Mouse (Mus musculus) hematopoietic stem cell, adult 5-6 weeks (primary cell): ENCODE results near the gene Drp2. TPM values are rescaled to one million over a fixed set of nuclear protein-coding genes. Genes with fewer than 3 reads are reported as not detected.

Experiments
- ATAC-seq, 2 experiments: fragments of 125-278 bp in 1 of 2; replicated peaks in 1 of 2; 2 replicates each; pipeline ENCODE4 v1.8.0; 2016 to 2017; ENCODE audit warnings: inconsistent platforms in 2 of 2, mild to moderate bottlenecking in 2 of 2, moderate number of reproducible peaks in 2 of 2, low read depth in 1 of 2, moderate TSS enrichment in 1 of 2; ENCODE audit not compliant: low FRiP score in 2 of 2, poor library complexity in 2 of 2, severe bottlenecking in 2 of 2, insufficient read depth in 1 of 2, low TSS enrichment in 1 of 2
- total RNA-seq: library from RNA; stranded (forward); fragments of 172-1452, 232-1000 nt; gene quantifications from 2 replicates; pipeline ENCODE4 v1.2.3, GENCODE M21; 2017

Drp2 gene
- total RNA-seq, 1 experiment from 2014 or later, result not detected

DNA sequence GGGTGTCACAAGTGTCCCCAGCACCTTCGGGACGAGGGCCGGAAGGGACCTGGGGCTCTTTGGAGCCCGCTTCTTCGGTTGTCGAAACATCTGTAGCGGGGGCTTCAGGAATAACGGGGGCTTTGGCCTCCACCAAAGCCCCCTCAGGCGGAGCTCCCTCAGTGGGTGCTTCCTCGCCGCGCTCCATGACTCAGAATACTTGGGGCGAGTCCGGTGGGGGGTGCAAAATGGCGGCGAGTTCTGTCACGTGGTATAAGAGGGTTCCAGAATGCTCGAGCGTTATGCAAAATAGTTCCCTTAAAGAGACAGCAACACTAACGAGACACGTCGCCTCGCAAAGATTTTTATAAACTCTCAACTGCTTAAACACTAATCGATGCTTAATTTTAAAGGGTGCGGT lies 71.9 kb downstream of the Drp2 start, which contains the start of gene Taf7l:
Taf7l (minus strand) TSS at position 201 of the 400 bp plus-strand sequence.
- ATAC-seq, result no peak

GRCm38 (mm10) chrX:134481720-134482119 lies 77.4 kb downstream of the Drp2 start:
- ATAC-seq, result no peak

GRCm38 (mm10) chrX:134500651-134501050 lies 96.3 kb downstream of the Drp2 start:
- ATAC-seq, result no peak

Other genes starting within 250 kb of the Drp2 start
- not detected in 2 replicates for gene Xkrx, start 242.5 kb upstream of the Drp2 start, total RNA-seq
- not detected in 2 replicates for gene Arl13a, start 217.1 kb upstream of the Drp2 start, total RNA-seq
- 0.13 and 0.60 TPM in 2 replicates for gene Nox1, start 182.6 kb upstream of the Drp2 start, total RNA-seq
- 38.9 and 42.0 TPM in 2 replicates for gene Trmt2b, start 127.6 kb upstream of the Drp2 start, total RNA-seq
- gene Tmem35a, start 109.3 kb upstream of the Drp2 start, total RNA-seq, result 0.10 TPM in 1 of 2 replicates, not detected in the other
- gene Cenpi, start 96.5 kb upstream of the Drp2 start, total RNA-seq, result 23.8 and 26.8 TPM in 2 replicates
- gene Taf7l, start 71.9 kb downstream of the Drp2 start, total RNA-seq, result not detected in 2 replicates
- 102 and 112 TPM in 2 replicates for gene Timm8a1, start 137.3 kb downstream of the Drp2 start, total RNA-seq
- 79.2 and 79.9 TPM in 2 replicates for gene Btk, start 179.0 kb downstream of the Drp2 start, total RNA-seq
- gene Rpl36a, start 181.1 kb downstream of the Drp2 start, total RNA-seq, result 6,877 and 7,031 TPM in 2 replicates
- gene Gla, start 196.6 kb downstream of the Drp2 start, total RNA-seq, result 7.3 and 7.7 TPM in 2 replicates
- gene Hnrnph2, start 196.6 kb downstream of the Drp2 start, total RNA-seq, result 187 and 207 TPM in 2 replicates